Mouse (Mus musculus) MEL (cell line): ENCODE measurements at regions not wholly inside any gene's neighbourhood (a gene's known extent, or its start where the extent isn't known, plus 50 kb on each side); places are given as distances from the start of the nearest gene placed in this dataset.
"Not testable (repeated sequence)": the region's sequence is repeated elsewhere in the genome, so short reads cannot be mapped to it uniquely, and the experiment has no call there.

Experiments
- DNase-seq: peaks from one replicate; pipeline ENCODE4 v3.0.0; 2011; ENCODE audit warnings: low read depth, low spot score
- H3K27ac ChIP-seq: 2 replicates; pipeline ENCODE4 v1.5.1; 2012; ENCODE audit warnings: low read depth, mild to moderate bottlenecking, control low read depth, low read length, moderate library complexity; ENCODE audit not compliant: control insufficient read depth
- H3K27me3 ChIP-seq, 2 experiments: fragments of 150-350 bp in 1 of 2; sonication (generic) in 1 of 2; 2 replicates each; pipeline ENCODE4 v1.6.1; 2012; ENCODE audit warnings: low read length in 2 of 2, mild to moderate bottlenecking in 2 of 2, improper control_type of control experiment in 1 of 2, moderate library complexity in 1 of 2; ENCODE audit not compliant: insufficient read depth in 2 of 2, control insufficient read depth in 1 of 2
- H3K36me3 ChIP-seq, 2 experiments: 2 replicates each; pipeline ENCODE4 v1.6.1; 2012 to 2014; ENCODE audit warnings: low read length in 2 of 2, improper control_type of control experiment in 1 of 2, inconsistent platforms in 1 of 2, mild to moderate bottlenecking in 1 of 2; ENCODE audit not compliant: insufficient read depth in 2 of 2, control insufficient read depth in 1 of 2
- H3K4me1 ChIP-seq, 2 experiments: fragments of 150-350 bp in 1 of 2; sonication (generic) in 1 of 2; 2 replicates each; pipeline ENCODE4 v1.6.1; 2012; ENCODE audit warnings: low read length in 2 of 2, improper control_type of control experiment in 1 of 2, mild to moderate bottlenecking in 1 of 2; ENCODE audit not compliant: insufficient read depth in 2 of 2, control insufficient read depth in 1 of 2
- H3K4me3 ChIP-seq, 2 experiments: fragments of 150-350 bp in 1 of 2; sonication (generic) in 1 of 2; 2 replicates each; pipeline ENCODE4 v1.5.1; 2012; ENCODE audit warnings: low read depth in 2 of 2, low read length in 2 of 2, mild to moderate bottlenecking in 2 of 2, moderate library complexity in 2 of 2, control low read depth in 1 of 2, improper control_type of control experiment in 1 of 2; ENCODE audit not compliant: control insufficient read depth in 1 of 2, insufficient read depth in 1 of 2
- H3K79me2 ChIP-seq: 2 replicates; pipeline ENCODE4 v1.6.1; 2012; ENCODE audit warnings: mild to moderate bottlenecking, low read length, moderate library complexity; ENCODE audit not compliant: control insufficient read depth, poor library complexity, insufficient read depth
- H3K9ac ChIP-seq: 2 replicates; pipeline ENCODE4 v1.6.1; 2012; ENCODE audit warnings: low read depth, mild to moderate bottlenecking, control low read depth, low read length, moderate library complexity; ENCODE audit not compliant: control insufficient read depth, poor library complexity, severe bottlenecking
- H3K9me3 ChIP-seq: fragments of 150-350 bp; sonication (generic); replicated peaks from 2 replicates; pipeline ENCODE4 v1.6.1; 2012; ENCODE audit warnings: mild to moderate bottlenecking, low read length, improper control_type of control experiment, moderate library complexity; ENCODE audit not compliant: insufficient read depth
- BHLHE40 ChIP-seq: IDR thresholded peaks from 2 replicates; pipeline ENCODE4 v1.6.1; 2012; ENCODE audit warnings: low read depth, mild to moderate bottlenecking, inconsistent platforms, low read length, improper control_type of control experiment, borderline replicate concordance
- CHD2 ChIP-seq: IDR thresholded peaks from 2 replicates; pipeline ENCODE4 v1.6.1; 2011; ENCODE audit warnings: low read length, improper control_type of control experiment
- E2F4 ChIP-seq: IDR thresholded peaks from 2 replicates; pipeline ENCODE4 v1.6.1; 2011; ENCODE audit warnings: low read depth, low read length, improper control_type of control experiment, borderline replicate concordance
- ELF1 ChIP-seq: IDR thresholded peaks from 2 replicates; pipeline ENCODE4 v1.6.1; 2014; ENCODE audit warnings: low read depth, mild to moderate bottlenecking, inconsistent platforms, low read length, improper control_type of control experiment, moderate library complexity
- JUND ChIP-seq: IDR thresholded peaks from 2 replicates; pipeline ENCODE4 v1.6.1; 2011; ENCODE audit warnings: low read depth, mild to moderate bottlenecking, improper control_type of control experiment, low read length
- MAFK ChIP-seq: IDR thresholded peaks from 2 replicates; pipeline ENCODE4 v1.6.1; 2011; ENCODE audit warnings: low read depth, mild to moderate bottlenecking, low read length, improper control_type of control experiment, borderline replicate concordance
- MEF2A ChIP-seq: IDR thresholded peaks from 2 replicates; pipeline ENCODE4 v1.6.1; 2014; ENCODE audit warnings: low read depth, mild to moderate bottlenecking, inconsistent platforms, low read length, improper control_type of control experiment; ENCODE audit not compliant: poor library complexity, insufficient replicate concordance, severe bottlenecking; ENCODE audit errors: extremely low read depth
- MXI1 ChIP-seq: IDR thresholded peaks from 2 replicates; pipeline ENCODE4 v1.6.1; 2011; ENCODE audit warnings: mild to moderate bottlenecking, low read depth, low read length, improper control_type of control experiment
- MYB ChIP-seq: IDR thresholded peaks from 2 replicates; pipeline ENCODE4 v1.6.1; 2011; ENCODE audit warnings: mild to moderate bottlenecking, low read depth, low read length, improper control_type of control experiment
- MYC ChIP-seq: IDR thresholded peaks from 2 replicates; pipeline ENCODE4 v1.6.1; 2011; ENCODE audit warnings: low read depth, mild to moderate bottlenecking, low read length, improper control_type of control experiment, moderate library complexity
- POLR2A ChIP-seq, 2 experiments: IDR thresholded peaks; 2 replicates each; pipeline ENCODE4 v1.6.1; 2011 to 2012; ENCODE audit warnings: low read length in 2 of 2, mild to moderate bottlenecking in 2 of 2, control low read depth in 1 of 2, improper control_type of control experiment in 1 of 2, low read depth in 1 of 2, moderate library complexity in 1 of 2; ENCODE audit not compliant: control insufficient read depth in 1 of 2, insufficient read depth in 1 of 2, poor library complexity in 1 of 2
- RAD21 ChIP-seq: IDR thresholded peaks from 2 replicates; pipeline ENCODE4 v1.6.1; 2011; ENCODE audit warnings: mild to moderate bottlenecking, low read depth, low read length, improper control_type of control experiment
- TAL1 ChIP-seq: IDR thresholded peaks from 2 replicates; pipeline ENCODE4 v1.6.1; 2012; ENCODE audit warnings: mild to moderate bottlenecking, inconsistent platforms, low read length, moderate library complexity, mixed read lengths
- TBP ChIP-seq: IDR thresholded peaks from 2 replicates; pipeline ENCODE4 v1.8.0; 2011; ENCODE audit warnings: low read depth, low read length, improper control_type of control experiment
- ZC3H11A ChIP-seq: IDR thresholded peaks from 2 replicates; pipeline ENCODE4 v1.6.1; 2012; ENCODE audit warnings: low read depth, mild to moderate bottlenecking, inconsistent platforms, low read length, improper control_type of control experiment
- ZKSCAN1 ChIP-seq: IDR thresholded peaks from 2 replicates; pipeline ENCODE4 v1.6.1; 2012; ENCODE audit warnings: low read depth, mild to moderate bottlenecking, inconsistent platforms, low read length, improper control_type of control experiment, moderate library complexity
- ZMIZ1 ChIP-seq: IDR thresholded peaks from 2 replicates; pipeline ENCODE4 v1.6.1; 2012; ENCODE audit warnings: low read depth, mild to moderate bottlenecking, inconsistent platforms, low read length, improper control_type of control experiment, moderate library complexity
- ZNF384 ChIP-seq: IDR thresholded peaks from 2 replicates; pipeline ENCODE4 v1.6.1; 2012; ENCODE audit warnings: low read depth, mild to moderate bottlenecking, inconsistent platforms, low read length, improper control_type of control experiment

DNA sequence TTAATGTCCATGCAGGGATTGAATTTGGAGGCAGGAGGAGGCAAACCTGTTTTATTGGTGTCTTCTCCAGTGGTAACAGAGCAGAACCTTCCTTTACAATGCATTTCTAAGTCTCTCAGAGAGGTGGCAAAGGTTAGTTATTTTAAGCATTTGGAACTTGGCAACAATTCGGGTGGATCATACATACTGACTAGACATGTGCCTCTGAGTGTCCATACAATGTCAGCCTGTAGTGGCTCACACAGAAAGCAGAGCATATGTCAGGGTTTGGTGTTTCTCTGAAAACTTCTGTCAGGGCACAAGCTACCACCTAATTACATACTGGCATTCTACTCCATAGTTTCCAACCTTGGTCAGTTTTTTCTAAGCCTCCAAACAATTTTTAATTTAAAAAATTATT lies 150.8 kb upstream of the Peli2 start:
- Histone ChIP-seq H3K79me2 (no peaks in the 10 kb centered on the region), H3K9ac (no peak overlapping the region), H3K36me3 (no peaks in the 10 kb centered on the region), H3K27ac (no peak overlapping the region), H3K4me1 (no peaks in the 10 kb centered on the region), H3K9me3 (no peaks in the 10 kb centered on the region), H3K4me3 (no peak overlapping the region), H3K27me3 (no peaks in the 10 kb centered on the region)
- TF ChIP-seq POLR2A (IDR thresholded peaks at IDR 0.05; ENCODE audit: control insufficient read depth in 1 of 2, insufficient read depth in 1 of 2, low read depth in 1 of 2, low read length in 2 of 2, poor library complexity in 1 of 2) = no peak
- no peak for TF ChIP-seq MXI1
- no peak for TF ChIP-seq ZMIZ1
- TF ChIP-seq CHD2 = no peak
- TF ChIP-seq MYC = no peak
- TF ChIP-seq TAL1 = no peak
- TF ChIP-seq ELF1 = no peak
- no peak for TF ChIP-seq JUND
- TF ChIP-seq MYB = no peak
- no peak for TF ChIP-seq TBP
- no peak for TF ChIP-seq MAFK
- no peak for TF ChIP-seq RAD21
- no peak for TF ChIP-seq BHLHE40
- TF ChIP-seq E2F4 = no peak
- no peak for TF ChIP-seq ZNF384
- TF ChIP-seq MEF2A = no peak
- no peak for TF ChIP-seq ZKSCAN1
- TF ChIP-seq ZC3H11A = no peak
- DNase-seq = no peak

DNA sequence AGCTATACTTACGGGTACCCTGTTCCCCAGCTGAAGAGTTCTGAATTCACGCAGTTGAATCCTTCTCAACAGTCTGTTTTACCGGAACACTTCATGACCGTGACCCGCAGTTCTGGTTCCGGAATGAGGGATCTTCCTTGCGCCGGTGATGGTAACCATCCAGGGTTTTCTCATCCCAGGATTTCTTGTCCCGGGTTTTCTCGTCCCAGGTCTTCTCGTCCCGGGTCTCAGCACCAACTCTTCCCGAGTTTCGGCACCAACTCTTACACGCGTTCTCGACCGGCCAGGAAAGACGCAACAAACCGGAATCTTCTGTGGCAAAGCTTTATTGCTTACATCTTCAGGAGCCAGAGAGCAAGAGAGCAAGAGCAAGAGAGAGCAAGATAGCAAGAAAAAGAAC lies 147.5 kb upstream of the Peli2 start:
- not testable (repeated sequence) for H3K36me3 ChIP-seq, H3K9ac ChIP-seq, H3K4me3 ChIP-seq, H3K27me3 ChIP-seq, H3K9me3 ChIP-seq, H3K4me1 ChIP-seq, DNase-seq, H3K79me2 ChIP-seq, H3K27ac ChIP-seq
